Comparison of ENCODE assay signal across 8 mouse cellular contexts in the genomic region with DNA sequence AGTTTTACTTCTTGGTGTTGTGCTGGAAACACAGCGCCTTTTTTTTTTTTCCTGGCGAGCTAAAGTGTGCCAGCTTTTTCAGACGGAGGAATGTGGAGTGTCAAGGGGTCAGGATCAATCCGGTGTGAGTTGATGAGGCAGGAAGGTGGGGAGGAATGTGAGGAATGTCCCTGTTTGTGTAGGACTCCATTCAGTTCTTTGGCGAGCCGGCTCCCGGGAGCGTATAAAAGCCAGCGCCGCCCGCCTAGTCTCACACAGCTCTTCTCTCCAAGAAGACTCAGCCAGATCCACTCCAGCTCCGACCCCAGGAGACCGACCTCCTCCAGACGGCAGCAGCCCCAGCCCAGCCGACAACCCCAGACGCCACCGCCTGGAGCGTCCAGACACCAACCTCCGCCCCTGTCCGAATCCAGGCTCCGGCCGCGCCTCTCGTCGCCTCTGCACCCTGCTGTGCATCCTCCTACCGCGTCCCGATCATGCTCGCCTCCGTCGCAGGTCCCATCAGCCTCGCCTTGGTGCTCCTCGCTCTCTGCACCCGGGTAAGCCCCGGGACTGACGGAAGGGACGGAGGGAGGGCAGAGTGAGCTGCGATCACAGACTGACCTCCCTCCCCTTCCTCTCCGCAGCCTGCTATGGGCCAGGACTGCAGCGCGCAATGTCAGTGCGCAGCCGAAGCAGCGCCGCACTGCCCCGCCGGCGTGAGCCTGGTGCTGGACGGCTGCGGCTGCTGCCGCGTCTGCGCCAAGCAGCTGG. TPM values are rescaled to one million over a fixed set of nuclear protein-coding genes. Genes with fewer than 3 reads are reported as not detected.
A peak's percentile ranks its signal among the peaks of the same experiment; 100 is the strongest.
DNase-seq lines count a peak whose midpoint lies in the region; ATAC-seq lines count a peak whose summit lies in the region.

A gene (plus strand): TSS at position 193 of the 753 bp plus-strand sequence.

- H3K4me1 ChIP-seq in lung, embryonic 15.5 days = peaks cover 56% of the 10 kb centered on the region

- DNase-seq in NIH3T3 (ENCODE audit: low read depth) = peak; percentile 87
- peak; percentile 9 for DNase-seq in cerebellum, adult 9-11 months
- DNase-seq in frontal cortex, postnatal 10 days (ENCODE audit: low spot score in 2 of 2) = peak; percentile 15 to 45
- peak; percentile 10 for DNase-seq in layer of hippocampus, adult 9-11 months
- peak; percentile 57 for DNase-seq in ovary, postnatal 14 days (ENCODE audit: low spot score)
- peak; percentile 91 for DNase-seq in yolk sac, embryonic 10.5 days (ENCODE audit: low spot score)

- H3K27ac ChIP-seq in lung, embryonic 15.5 days = peak within 1 kb of the TSS; percentile 97

- under 1% methylated on average over 53 of the region's 53 CpGs for WGBS in lung, embryonic 15.5 days

- no peaks in the 10 kb centered on the region for H3K9me3 ChIP-seq in lung, embryonic 15.5 days

- H3K36me3 ChIP-seq in lung, embryonic 15.5 days = no peaks in the 10 kb centered on the region

- peak; percentile 38 to 49 for ATAC-seq in hematopoietic stem cell, adult 5-6 weeks (replicated peaks in 1 of 2; ENCODE audit: insufficient read depth in 1 of 2, low FRiP score in 2 of 2, low TSS enrichment in 1 of 2, low read depth in 1 of 2, poor library complexity in 2 of 2, severe bottlenecking in 2 of 2)
- peak; percentile 82 for ATAC-seq in lung, embryonic 15.5 days (ENCODE audit: borderline replicate concordance, extremely low read depth, low FRiP score, low TSS enrichment)

- no peaks in the 10 kb centered on the region for H3K27me3 ChIP-seq in lung, embryonic 15.5 days

- H3K4me2 ChIP-seq in lung, embryonic 15.5 days = peak within 1 kb of the TSS; percentile 75

- H3K4me3 ChIP-seq in lung, embryonic 15.5 days = peak within 1 kb of the TSS; percentile 73

- peak within 1 kb of the TSS; percentile 77 for H3K9ac ChIP-seq in lung, embryonic 15.5 days

RNA-seq across cellular contexts. Expression of the gene that starts here (rescaled TPM):
- not detected in 2 replicates for total RNA-seq in hematopoietic stem cell, adult 5-6 weeks (2017)
- polyA plus RNA-seq in lung, embryonic 15.5 days (2015; fragmentation: Nextera tagmentation; extraction: Ambion mirVana) = 14.1 and 14.3 TPM in 2 replicates

Comparison
In these comparisons a context has a peak if more than half of its experiments do, and no peak if none do; other contexts are left out.
1. Peak in every context shown above with its lines: DNase-seq, ATAC-seq, H3K4me3 ChIP-seq and H3K27ac ChIP-seq.
2. Peak in ATAC-seq in hematopoietic stem cell, adult 5-6 weeks; RNA of the gene not detected or under 1 TPM.
3. DNase-seq: peak in every context shown above with its lines; median percentile 91 in yolk sac, embryonic 10.5 days; 87 in NIH3T3; 57 in ovary, postnatal 14 days; 30 in frontal cortex, postnatal 10 days; 10 in layer of hippocampus, adult 9-11 months; 9 in cerebellum, adult 9-11 months.